Mouse (Mus musculus): ENCODE measurements around the gene Hrg. TPM values are rescaled to one million over a fixed set of nuclear protein-coding genes. Genes with fewer than 3 reads are reported as not detected.
"Not testable (repeated sequence)": the region's sequence is repeated elsewhere in the genome, so short reads cannot be mapped to it uniquely, and the experiment has no call there.

Gene Hrg
- polyA plus RNA-seq, 1 experiment from 2014 or later, result 0.13 TPM

DNA sequence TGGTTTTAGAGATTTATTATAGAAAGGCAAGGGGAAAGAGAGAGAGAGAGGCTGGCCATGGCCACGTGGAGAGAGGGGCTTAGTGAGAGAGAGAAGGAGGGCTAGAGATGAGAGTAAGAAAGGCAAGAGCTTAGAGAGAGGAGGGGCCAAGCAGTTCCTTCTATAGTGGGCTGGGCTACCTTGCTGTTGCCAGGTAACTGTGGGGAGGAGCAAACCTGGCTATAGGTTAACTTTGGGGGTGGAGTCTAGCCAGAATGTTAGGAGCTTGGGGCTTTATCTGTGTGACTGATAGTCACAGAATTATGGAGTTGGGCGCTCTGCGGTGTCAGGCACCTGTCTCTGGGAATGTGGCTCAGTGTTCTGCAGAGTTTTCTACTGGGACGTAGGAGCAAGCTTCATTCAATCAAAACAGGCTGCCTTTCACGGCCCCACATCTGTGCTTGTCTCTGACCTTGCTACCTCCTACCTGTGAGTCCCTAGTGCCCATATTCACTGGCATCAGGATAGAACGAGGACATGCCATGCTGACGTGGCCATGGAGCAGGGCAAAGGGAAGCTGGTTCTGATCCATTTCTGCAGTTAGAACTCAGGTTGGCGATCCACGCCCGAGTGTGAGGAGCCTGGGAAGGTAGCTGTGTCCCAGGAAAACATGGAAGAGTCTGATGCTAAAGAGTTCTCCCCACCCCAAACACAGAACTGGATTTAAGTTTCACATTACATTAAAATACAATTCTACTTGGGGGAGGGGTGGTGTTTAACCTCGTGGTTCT, 19.3 kb upstream of the Hrg start:
- no peak for ATAC-seq

DNA sequence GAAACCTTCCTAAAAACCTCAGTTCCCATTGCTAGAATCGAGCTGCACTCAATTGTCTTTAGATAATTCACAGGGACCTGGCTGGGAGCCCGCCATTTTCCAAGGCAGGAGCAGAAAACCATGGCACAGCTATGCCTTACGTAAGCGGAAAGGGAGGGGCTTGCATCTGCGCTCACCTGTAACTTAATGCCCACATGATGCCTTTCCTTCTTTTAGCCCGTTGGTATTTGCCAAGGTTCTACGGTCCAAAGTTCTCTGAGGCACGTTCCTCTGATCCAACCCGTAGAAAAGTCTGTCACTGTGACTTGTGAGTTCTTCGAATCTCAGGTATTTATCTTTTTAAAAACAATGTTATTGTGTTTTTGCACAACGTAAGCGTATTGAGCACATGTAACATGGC, 13.2 kb upstream of the Hrg start:
- Histone ChIP-seq H3K4me2 (no peak overlapping the region), H3K36me3 (no peaks in the 10 kb centered on the region), H3K27me3 (replicated peaks) (no peaks in the 10 kb centered on the region), H3K4me3 (no peak overlapping the region), H3K27ac (no peak overlapping the region), H3K9me3 (replicated peaks) (no peaks in the 10 kb centered on the region), H3K4me1 (no peaks in the 10 kb centered on the region), H3K9ac (no peak overlapping the region)
- WGBS (ENCODE audit: insufficient replicate concordance), result 71% methylated on average over 12 of the region's 12 CpGs
- ATAC-seq, result no peak

More for the DNA sequence above, 19.3 kb upstream of the Hrg start:
- H3K27me3 ChIP-seq (replicated peaks), result no peaks in the 10 kb centered on the region
- no peak overlapping the region for H3K4me2 ChIP-seq
- no peaks in the 10 kb centered on the region for H3K36me3 ChIP-seq
- H3K9ac ChIP-seq, result no peak overlapping the region
- no peaks in the 10 kb centered on the region for H3K9me3 ChIP-seq (replicated peaks)
- no peak overlapping the region for H3K27ac ChIP-seq
- H3K4me3 ChIP-seq, result no peak overlapping the region
- no peaks in the 10 kb centered on the region for H3K4me1 ChIP-seq
- WGBS (ENCODE audit: insufficient replicate concordance), result 66% methylated on average over 11 of the region's 11 CpGs

DNA sequence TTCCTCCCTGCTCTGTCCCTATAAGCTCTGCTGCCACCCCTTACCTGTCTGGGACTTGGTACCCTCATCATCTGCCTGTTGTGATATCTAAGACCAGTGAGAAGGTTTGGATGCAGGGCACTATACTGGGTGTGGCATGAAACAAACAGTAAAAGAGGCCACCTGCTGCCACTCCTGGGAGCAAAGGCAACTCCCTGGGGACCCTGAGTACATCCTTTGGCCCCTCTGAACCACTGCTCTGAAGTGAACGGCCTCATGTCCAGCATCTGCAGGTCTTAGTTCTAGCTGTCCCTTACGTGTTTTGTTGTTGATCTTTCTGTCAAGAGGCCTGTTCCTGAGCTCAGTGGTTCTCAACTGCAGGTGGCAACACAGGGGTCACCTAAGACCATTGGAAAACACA, 12.3 kb upstream of the Hrg start:
- Histone ChIP-seq H3K27ac (no peak overlapping the region), H3K4me3 (no peak overlapping the region), H3K4me2 (no peak overlapping the region), H3K27me3 (replicated peaks) (no peaks in the 10 kb centered on the region), H3K9me3 (replicated peaks) (no peaks in the 10 kb centered on the region), H3K36me3 (no peaks in the 10 kb centered on the region), H3K4me1 (no peaks in the 10 kb centered on the region), H3K9ac (no peak overlapping the region)
- ATAC-seq, result no peak
- 57% methylated on average over 2 of the region's 2 CpGs for WGBS (ENCODE audit: insufficient replicate concordance)

DNA sequence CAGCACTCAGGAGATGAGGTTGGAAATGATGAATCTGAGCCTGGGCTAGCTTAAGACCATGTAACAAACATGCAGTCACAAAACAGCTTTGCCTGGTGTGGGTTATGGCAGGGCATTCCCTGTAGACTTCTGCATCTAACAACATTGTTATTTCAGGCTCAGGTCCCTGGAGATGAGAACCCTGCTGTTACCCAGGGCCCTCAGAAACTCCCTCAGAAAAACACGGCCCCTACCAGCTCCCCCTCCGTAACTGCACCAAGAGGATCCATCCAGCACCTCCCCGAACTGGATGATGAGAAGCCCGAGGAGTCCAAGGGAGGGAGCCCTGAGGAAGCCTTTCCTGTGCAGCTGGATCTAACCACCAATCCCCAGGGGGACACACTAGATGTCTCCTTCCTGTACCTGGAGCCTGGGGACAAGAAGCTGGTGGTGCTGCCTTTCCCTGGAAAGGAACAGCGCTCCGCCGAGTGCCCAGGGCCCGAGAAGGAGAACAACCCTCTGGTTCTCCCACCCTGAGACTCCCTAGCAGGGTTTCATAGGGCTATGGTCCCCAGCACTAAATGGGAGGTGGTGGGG, 11.7 kb upstream of the Hrg start:
- Histone ChIP-seq H3K27ac (no peak overlapping the region), H3K9me3 (replicated peaks) (no peaks in the 10 kb centered on the region), H3K4me1 (no peaks in the 10 kb centered on the region), H3K27me3 (replicated peaks) (no peaks in the 10 kb centered on the region), H3K9ac (no peak overlapping the region), H3K4me2 (no peak overlapping the region), H3K36me3 (no peaks in the 10 kb centered on the region), H3K4me3 (no peak overlapping the region)
- ATAC-seq, result no peak
- 68% methylated on average over 8 of the region's 8 CpGs for WGBS (ENCODE audit: insufficient replicate concordance)

DNA sequence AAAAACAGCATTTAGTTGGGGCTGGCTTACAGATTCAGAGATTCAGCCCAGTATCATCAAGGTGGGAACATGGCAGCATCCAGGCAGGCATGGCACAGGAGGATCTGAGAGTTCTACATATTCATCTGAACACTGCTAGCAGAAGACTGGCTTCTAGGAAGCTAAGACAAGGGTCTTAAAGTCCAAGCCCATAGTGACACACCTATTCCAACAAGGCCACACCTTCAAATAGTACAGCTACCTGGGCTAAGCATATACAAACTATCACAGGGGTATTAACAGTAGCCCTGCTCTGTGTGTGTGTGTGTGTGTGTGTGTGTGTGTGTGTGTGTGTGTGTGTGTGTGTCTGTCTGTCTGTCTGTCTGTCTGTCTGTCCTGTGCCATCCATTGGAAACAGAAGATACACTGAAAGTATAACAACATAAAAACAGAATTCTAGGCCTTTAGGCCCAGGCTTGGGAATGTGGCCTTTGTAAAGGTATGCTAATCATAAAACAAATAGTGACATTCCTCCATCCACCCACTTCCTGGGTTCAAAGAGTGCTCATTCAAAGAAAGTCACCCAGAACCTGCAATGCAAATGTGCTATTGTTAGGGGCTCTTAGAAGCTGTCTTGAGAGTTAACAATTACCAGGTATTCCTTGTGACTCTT, 8.9 kb upstream of the Hrg start:
- not testable (repeated sequence) for H3K4me1 ChIP-seq; H3K27ac ChIP-seq; H3K9ac ChIP-seq; ATAC-seq; H3K36me3 ChIP-seq; H3K4me2 ChIP-seq; H3K9me3 ChIP-seq (replicated peaks); H3K4me3 ChIP-seq; H3K27me3 ChIP-seq (replicated peaks)

DNA sequence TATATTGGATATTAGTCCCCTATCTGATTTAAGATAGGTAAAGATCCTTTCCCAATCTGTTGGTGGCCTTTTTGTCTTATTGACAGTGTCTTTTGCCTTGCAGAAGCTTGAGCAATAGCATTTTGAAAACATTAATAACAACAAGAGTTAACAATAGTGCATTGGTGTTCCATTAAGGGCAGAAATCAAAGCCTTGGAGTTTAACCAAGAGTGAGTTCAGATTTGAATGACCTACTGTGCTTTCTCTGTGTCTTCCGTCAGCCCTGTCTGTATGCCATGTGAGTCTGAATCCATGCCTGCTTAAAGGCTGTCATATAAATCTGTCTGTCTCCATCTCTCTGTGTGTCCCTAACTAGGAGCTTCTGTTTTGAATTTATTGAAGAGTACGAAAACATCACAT, 3.5 kb upstream of the Hrg start:
- no peaks in the 10 kb centered on the region for H3K4me1 ChIP-seq
- no peak overlapping the region for H3K27ac ChIP-seq
- 68% methylated on average over 2 of the region's 2 CpGs for WGBS (ENCODE audit: insufficient replicate concordance)
- no peak overlapping the region for H3K4me2 ChIP-seq
- no peak overlapping the region for H3K4me3 ChIP-seq
- no peaks in the 10 kb centered on the region for H3K27me3 ChIP-seq (replicated peaks)
- H3K9me3 ChIP-seq (replicated peaks), result no peaks in the 10 kb centered on the region
- H3K36me3 ChIP-seq, result no peaks in the 10 kb centered on the region
- no peak overlapping the region for H3K9ac ChIP-seq
- no peak for ATAC-seq

DNA sequence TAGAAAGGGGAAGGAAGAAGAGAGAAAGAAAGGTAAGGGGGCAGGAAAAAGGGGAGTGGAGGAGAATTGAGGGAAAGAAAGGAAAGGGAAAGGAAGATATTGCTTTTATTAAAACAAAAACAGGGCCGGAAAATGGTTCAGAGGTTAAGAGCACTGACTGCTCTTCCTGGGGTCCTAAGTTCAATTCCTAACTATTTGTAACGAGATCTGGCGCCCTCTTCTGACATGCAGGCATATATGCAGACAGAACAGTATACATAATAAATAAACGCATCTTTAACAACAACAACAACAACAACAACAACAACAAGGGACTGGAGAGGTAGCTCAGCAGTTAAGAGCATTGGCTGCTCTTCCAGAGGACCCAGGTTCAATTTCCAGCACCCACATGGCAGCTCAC, 2.2 kb downstream of the Hrg start:
- Histone ChIP-seq H3K36me3 (no peaks in the 10 kb centered on the region), H3K27ac (no peak overlapping the region), H3K9ac (no peak overlapping the region), H3K27me3 (replicated peaks) (no peaks in the 10 kb centered on the region), H3K9me3 (replicated peaks) (no peaks in the 10 kb centered on the region), H3K4me3 (no peak overlapping the region), H3K4me2 (no peak overlapping the region), H3K4me1 (no peaks in the 10 kb centered on the region)
- WGBS (ENCODE audit: insufficient replicate concordance), result 23% methylated on average over 4 of the region's 4 CpGs
- ATAC-seq, result no peak

DNA sequence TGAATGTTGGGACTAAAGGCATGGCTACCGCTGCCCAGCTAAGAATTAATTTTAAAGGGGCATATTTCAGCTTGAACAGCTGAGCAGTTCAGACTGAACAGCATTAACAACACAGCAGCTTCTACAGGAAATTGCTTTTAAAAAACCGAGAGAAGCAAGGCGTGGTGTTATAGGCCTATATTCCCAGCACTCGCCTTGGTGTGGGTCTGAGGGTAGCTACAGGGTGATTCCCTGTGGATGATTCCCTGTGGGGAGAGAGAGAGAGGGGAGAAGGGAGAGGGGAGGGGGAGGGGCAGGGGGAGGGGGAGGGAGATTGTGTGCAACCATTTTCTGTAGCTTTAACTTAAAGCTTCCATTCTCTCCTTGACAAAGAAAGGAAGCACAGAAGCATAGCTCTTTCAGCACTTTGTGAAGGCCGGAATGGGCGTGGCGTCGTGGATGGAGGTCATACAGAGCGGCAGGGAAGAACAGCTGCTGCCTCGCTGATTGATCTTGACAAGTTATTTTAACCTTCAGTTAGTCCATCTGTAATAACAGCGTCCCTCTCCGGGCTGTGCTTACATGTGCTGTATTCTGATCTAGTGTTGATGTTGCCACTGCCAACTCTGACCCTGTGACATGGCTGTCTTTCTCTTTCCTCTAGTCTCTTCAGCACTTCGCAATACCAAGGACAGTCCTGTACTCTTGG, 4.7 kb downstream of the Hrg start:
- 70% methylated on average over 13 of the region's 13 CpGs for WGBS (ENCODE audit: insufficient replicate concordance)
- Histone ChIP-seq H3K9ac (no peak overlapping the region), H3K27me3 (replicated peaks) (no peaks in the 10 kb centered on the region), H3K4me1 (no peaks in the 10 kb centered on the region), H3K4me2 (no peak overlapping the region), H3K27ac (no peak overlapping the region), H3K9me3 (replicated peaks) (no peaks in the 10 kb centered on the region), H3K4me3 (no peak overlapping the region), H3K36me3 (no peaks in the 10 kb centered on the region)
- no peak for ATAC-seq

DNA sequence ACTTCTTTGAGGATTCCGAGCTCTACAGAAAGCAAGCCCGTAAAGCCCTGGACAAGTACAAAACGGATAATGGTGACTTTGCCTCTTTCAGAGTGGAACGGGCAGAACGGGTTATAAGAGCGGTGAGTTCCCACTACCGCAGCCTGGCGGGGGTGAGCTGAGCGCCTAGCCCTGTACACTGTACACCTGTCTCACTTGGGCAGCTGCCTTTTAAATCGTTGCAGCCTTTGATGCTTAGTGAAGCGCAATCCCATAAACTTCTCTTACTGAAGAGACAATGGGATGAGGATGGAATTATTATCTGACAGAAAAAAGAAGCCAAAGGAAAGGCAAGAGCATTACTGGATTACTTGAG, 5.2 kb downstream of the Hrg start:
- no peaks in the 10 kb centered on the region for H3K27me3 ChIP-seq (replicated peaks)
- no peak overlapping the region for H3K4me2 ChIP-seq
- no peak overlapping the region for H3K4me3 ChIP-seq
- ATAC-seq, result no peak
- no peak overlapping the region for H3K27ac ChIP-seq
- no peaks in the 10 kb centered on the region for H3K36me3 ChIP-seq
- H3K9ac ChIP-seq, result no peak overlapping the region
- no peaks in the 10 kb centered on the region for H3K9me3 ChIP-seq (replicated peaks)
- no peaks in the 10 kb centered on the region for H3K4me1 ChIP-seq
- WGBS (ENCODE audit: insufficient replicate concordance), result 80% methylated on average over 11 of the region's 11 CpGs

DNA sequence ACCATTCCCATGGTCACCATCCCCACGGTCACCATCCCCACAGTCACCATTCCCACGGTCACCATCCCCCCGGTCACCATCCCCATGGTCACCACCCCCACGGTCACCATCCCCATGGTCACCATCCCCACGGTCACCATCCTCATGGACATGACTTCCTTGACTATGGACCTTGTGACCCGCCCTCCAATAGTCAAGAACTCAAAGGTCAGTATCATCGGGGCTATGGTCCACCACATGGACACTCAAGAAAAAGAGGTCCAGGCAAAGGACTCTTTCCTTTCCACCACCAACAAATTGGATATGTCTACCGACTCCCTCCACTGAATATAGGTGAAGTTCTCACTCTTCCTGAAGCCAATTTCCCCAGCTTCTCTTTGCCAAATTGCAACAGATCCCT, 10.2 kb downstream of the Hrg start:
- Histone ChIP-seq H3K4me3 (no peak overlapping the region), H3K4me2 (no peak overlapping the region), H3K27ac (no peak overlapping the region), H3K27me3 (replicated peaks) (no peaks in the 10 kb centered on the region), H3K36me3 (no peaks in the 10 kb centered on the region), H3K4me1 (no peaks in the 10 kb centered on the region), H3K9me3 (replicated peaks) (no peaks in the 10 kb centered on the region), H3K9ac (no peak overlapping the region)
- WGBS (ENCODE audit: insufficient replicate concordance), result 75% methylated on average over 8 of the region's 8 CpGs
- ATAC-seq, result no peak

DNA sequence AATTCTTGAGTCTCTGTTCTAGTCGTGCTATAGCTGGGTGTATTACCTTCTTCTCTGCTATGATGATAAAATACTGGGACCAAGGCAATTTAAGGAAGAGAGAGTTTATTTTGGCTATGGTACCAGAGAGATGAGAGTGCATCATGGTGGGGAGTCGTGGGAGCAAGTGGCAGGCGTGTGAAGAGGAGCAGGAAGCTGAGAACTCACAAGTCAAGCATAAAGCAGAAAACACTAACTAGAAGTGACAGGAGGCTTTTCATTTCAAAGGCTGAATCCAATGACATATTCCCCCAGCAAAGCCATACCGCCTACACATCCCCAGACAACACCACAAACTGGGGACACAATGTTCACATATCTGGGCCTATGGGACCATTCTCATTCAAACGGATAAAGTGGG, 11.4 kb downstream of the Hrg start:
- Histone ChIP-seq H3K4me1 (no peaks in the 10 kb centered on the region), H3K27ac (no peak overlapping the region), H3K27me3 (replicated peaks) (no peaks in the 10 kb centered on the region), H3K4me3 (no peak overlapping the region), H3K4me2 (no peak overlapping the region), H3K9me3 (replicated peaks) (no peaks in the 10 kb centered on the region), H3K9ac (no peak overlapping the region), H3K36me3 (no peaks in the 10 kb centered on the region)
- 59% methylated on average over 5 of the region's 5 CpGs for WGBS (ENCODE audit: insufficient replicate concordance)
- no peak for ATAC-seq

DNA sequence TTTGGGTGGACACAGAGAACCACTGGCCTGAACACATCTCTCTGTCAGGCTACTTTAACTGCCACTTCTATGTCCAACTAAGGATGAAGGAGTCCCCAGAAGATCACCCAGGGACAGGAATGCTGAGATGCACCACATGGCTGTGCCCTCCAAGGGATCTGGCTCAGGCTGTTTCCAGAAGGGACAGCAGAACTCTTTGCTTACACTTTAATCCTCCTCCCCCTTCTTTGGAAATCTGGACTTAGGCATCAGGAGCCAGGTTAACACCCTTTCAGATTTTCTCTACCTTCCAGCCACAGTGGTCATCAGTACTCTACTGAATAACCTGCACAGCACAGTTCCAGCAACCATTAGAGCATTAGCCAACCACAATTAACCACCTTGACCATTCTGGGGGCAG, 12.4 kb downstream of the Hrg start:
- H3K4me2 ChIP-seq, result no peak overlapping the region
- no peaks in the 10 kb centered on the region for H3K9me3 ChIP-seq (replicated peaks)
- H3K36me3 ChIP-seq, result no peaks in the 10 kb centered on the region
- H3K4me3 ChIP-seq, result no peak overlapping the region
- H3K4me1 ChIP-seq, result no peaks in the 10 kb centered on the region
- H3K27me3 ChIP-seq (replicated peaks), result no peaks in the 10 kb centered on the region
- no peak overlapping the region for H3K27ac ChIP-seq
- ATAC-seq, result no peak
- H3K9ac ChIP-seq, result no peak overlapping the region

Data from liver, embryonic 12.5 days (tissue).